Mouse (Mus musculus) forebrain, embryonic 16.5 days (tissue): Measurements from ENCODE around the gene Emp2. TPM values are rescaled to one million over a fixed set of nuclear protein-coding genes. Genes with fewer than 3 reads are reported as not detected.

Source experiments
- ATAC-seq: fragments of 200-750 bp; cut with Nextera tagmentation; 2 replicates; pipeline ENCODE4 v1.8.0; 2017; ENCODE audit warnings: mild to moderate bottlenecking, moderate library complexity
- H3K27ac ChIP-seq: fragments of 300-500 bp; sonication (generic); 2 replicates; pipeline ENCODE4 v1.5.1; 2014; ENCODE audit warnings: low read length, control low read depth
- H3K27me3 ChIP-seq: fragments of 300-500 bp; sonication (generic); replicated peaks from 2 replicates; pipeline ENCODE4 v1.6.1; 2014; ENCODE audit warnings: low read length; ENCODE audit not compliant: control insufficient read depth, insufficient read depth
- H3K36me3 ChIP-seq: fragments of 300-500 bp; sonication (generic); 2 replicates; pipeline ENCODE4 v1.6.1; 2014; ENCODE audit not compliant: control insufficient read depth, insufficient read depth
- H3K4me1 ChIP-seq: fragments of 300-500 bp; sonication (generic); replicated peaks from 2 replicates; pipeline ENCODE4 v1.6.1; 2014; ENCODE audit warnings: low read length; ENCODE audit not compliant: control insufficient read depth, insufficient read depth
- H3K4me2 ChIP-seq: fragments of 300-500 bp; sonication (generic); 2 replicates; pipeline ENCODE4 v1.6.1; 2014; ENCODE audit warnings: mild to moderate bottlenecking, low read length, control low read depth
- H3K4me3 ChIP-seq: fragments of 300-500 bp; sonication (generic); replicated peaks from 2 replicates; pipeline ENCODE4 v1.5.1; 2014; ENCODE audit warnings: mild to moderate bottlenecking, low read length, control low read depth
- H3K9ac ChIP-seq: fragments of 300-500 bp; sonication (generic); replicated peaks from 2 replicates; pipeline ENCODE4 v1.6.1; 2014; ENCODE audit warnings: low read depth, low read length, control low read depth
- H3K9me3 ChIP-seq: fragments of 300-500 bp; sonication (generic); 2 replicates; pipeline ENCODE4 v1.6.1; 2016; ENCODE audit warnings: low read length; ENCODE audit not compliant: control insufficient read depth
- WGBS: fragments of 180-500 bp; shearing (Covaris S2); extraction: QIAGEN DNeasy Blood & Tissue Kit; methylation state at CpG from one replicate; pipeline ENCODE4 v1.1.7; 2014; 5-methylcytosine and 5-hydroxymethylcytosine counted together
- polyA plus RNA-seq: library from polyadenylated mRNA; unstranded; fragments of >200 nt; fragmentation: Nextera tagmentation; extraction: Ambion mirVana; gene quantifications from 2 replicates; pipeline ENCODE4 v1.2.1, GENCODE M21; 2015

The Emp2 gene
- polyA plus RNA-seq, 1 experiment from 2014 or later = 8.3 TPM

DNA sequence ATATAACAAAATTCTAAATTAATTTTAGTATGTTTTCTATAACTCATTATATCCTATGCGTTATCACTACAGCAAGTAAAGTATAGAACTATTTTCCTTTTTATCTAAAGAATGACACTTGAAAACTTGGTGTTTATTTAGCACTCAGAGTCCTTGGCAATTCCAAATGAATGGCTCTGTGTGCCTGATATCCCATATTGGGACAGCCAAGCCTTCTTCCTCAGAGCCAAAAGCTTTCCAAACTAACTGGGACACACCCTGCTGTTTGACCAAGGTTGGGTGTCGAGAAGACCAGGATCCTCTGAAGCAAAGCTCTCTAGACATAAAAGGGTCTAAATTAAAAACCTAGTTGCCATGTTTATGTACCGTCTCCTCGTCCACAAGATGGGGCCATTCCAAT is 27.3 kb upstream of the Emp2 start:
- Histone ChIP-seq H3K4me3 (no peak overlapping the region), H3K36me3 (no peaks in the 10 kb centered on the region), H3K27ac (no peak overlapping the region), H3K4me2 (no peak overlapping the region), H3K9ac (no peak overlapping the region), H3K27me3 (no peaks in the 10 kb centered on the region), H3K4me1 (peaks cover 2% of the 10 kb centered on the region; the same call in 1 of the 2 replicates), H3K9me3 (no peaks in the 10 kb centered on the region)
- 78% methylated on average over 4 of the region's 4 CpGs for WGBS
- ATAC-seq = no peak

DNA sequence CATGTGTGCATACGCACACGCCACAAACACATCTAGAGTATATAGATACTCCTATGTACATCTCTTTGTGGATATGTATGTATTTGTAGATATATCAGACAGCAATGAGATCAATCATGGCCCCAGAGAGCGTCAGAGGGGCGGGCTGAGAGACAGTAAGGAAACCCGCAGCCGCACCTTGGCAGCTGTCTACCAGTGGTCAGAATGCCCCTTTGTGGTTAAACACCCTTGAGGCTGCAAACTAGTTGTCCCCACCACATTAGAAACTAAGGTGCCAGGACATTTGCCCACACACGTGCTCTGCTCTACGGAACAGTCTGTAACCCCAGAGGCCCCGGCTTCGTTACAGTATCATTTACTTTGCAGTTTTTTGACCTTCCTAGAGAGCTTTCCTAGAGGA is 26.2 kb upstream of the Emp2 start:
- 88% methylated on average over 10 of the region's 10 CpGs for WGBS
- Histone ChIP-seq H3K27me3 (no peaks in the 10 kb centered on the region), H3K36me3 (no peaks in the 10 kb centered on the region), H3K9ac (no peak overlapping the region), H3K9me3 (no peaks in the 10 kb centered on the region), H3K4me3 (no peak overlapping the region), H3K4me2 (no peak overlapping the region), H3K4me1 (peaks cover 2% of the 10 kb centered on the region; the same call in 1 of the 2 replicates), H3K27ac (no peak overlapping the region)
- ATAC-seq = no peak

DNA sequence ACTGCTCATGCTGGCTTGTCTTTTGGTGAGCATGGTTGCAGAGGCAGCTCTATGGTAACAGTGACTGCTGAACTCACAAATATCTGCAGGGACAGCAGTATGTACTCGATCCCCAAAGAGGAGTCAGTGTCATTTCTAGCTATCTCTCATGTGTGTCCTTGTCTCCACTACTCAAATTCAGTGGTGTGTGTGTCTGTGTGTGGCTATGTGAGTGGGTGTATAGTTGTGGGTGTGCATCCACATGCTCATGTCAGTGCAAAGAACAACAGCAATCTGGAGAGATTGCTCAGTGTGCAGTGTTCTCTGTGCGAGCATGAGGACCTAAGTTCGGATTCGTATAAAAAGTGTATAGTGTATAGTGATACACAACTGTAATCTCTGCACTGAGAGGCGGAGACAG is 24.8 kb upstream of the Emp2 start:
- Histone ChIP-seq H3K4me2 (no peak overlapping the region), H3K36me3 (no peaks in the 10 kb centered on the region), H3K4me3 (no peak overlapping the region), H3K27ac (no peak overlapping the region), H3K9ac (no peak overlapping the region), H3K9me3 (no peaks in the 10 kb centered on the region), H3K27me3 (no peaks in the 10 kb centered on the region), H3K4me1 (peaks cover 2% of the 10 kb centered on the region; the same call in 1 of the 2 replicates)
- 95% methylated on average over 5 of the region's 5 CpGs for WGBS
- ATAC-seq = no peak

DNA sequence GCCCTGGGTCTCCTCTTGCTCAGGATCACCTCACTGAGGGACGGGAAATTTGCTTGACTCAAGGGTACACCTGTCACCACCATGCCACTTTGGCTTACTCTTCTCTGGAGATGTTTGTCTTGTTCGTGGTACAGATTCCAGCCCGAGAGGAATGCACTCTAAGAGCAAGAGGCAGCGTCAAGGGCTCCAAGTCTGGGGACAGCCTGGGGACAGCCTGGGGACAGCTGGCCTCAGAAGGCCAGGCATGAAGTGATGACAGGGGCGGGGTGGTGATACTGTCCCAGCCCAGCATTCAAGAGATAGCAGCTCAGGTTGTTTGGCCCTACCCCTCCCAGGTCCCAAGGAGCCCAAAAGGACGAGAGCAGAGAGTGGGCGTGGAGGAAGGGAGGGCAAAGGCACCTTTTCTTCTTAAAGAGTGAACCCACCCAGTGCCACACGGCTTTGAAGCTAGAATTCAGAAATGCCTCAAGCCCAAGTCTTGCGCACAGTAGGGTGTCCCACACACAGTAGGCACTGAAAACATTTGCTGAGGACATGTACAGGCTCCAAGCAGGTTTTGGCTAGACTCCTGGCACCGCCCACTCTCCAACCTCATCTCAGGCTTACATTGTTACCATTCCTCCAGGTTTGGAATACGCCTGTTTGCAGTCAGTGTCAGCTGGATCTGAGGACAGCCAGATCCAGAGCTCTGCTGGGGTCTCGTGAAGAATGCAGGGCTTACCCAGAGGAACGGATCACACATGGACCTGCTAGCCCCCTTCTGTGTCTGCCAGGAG is 23.8 kb upstream of the Emp2 start:
- H3K36me3 ChIP-seq = no peaks in the 10 kb centered on the region
- no peak overlapping the region for H3K9ac ChIP-seq
- 85% methylated on average over 13 of the region's 13 CpGs for WGBS
- no peaks in the 10 kb centered on the region for H3K9me3 ChIP-seq
- no peak overlapping the region for H3K4me3 ChIP-seq
- H3K4me1 ChIP-seq = peaks cover 2% of the 10 kb centered on the region; the same call in 1 of the 2 replicates
- no peak for ATAC-seq
- H3K27me3 ChIP-seq = no peaks in the 10 kb centered on the region
- H3K27ac ChIP-seq = no peak overlapping the region
- no peak overlapping the region for H3K4me2 ChIP-seq

DNA sequence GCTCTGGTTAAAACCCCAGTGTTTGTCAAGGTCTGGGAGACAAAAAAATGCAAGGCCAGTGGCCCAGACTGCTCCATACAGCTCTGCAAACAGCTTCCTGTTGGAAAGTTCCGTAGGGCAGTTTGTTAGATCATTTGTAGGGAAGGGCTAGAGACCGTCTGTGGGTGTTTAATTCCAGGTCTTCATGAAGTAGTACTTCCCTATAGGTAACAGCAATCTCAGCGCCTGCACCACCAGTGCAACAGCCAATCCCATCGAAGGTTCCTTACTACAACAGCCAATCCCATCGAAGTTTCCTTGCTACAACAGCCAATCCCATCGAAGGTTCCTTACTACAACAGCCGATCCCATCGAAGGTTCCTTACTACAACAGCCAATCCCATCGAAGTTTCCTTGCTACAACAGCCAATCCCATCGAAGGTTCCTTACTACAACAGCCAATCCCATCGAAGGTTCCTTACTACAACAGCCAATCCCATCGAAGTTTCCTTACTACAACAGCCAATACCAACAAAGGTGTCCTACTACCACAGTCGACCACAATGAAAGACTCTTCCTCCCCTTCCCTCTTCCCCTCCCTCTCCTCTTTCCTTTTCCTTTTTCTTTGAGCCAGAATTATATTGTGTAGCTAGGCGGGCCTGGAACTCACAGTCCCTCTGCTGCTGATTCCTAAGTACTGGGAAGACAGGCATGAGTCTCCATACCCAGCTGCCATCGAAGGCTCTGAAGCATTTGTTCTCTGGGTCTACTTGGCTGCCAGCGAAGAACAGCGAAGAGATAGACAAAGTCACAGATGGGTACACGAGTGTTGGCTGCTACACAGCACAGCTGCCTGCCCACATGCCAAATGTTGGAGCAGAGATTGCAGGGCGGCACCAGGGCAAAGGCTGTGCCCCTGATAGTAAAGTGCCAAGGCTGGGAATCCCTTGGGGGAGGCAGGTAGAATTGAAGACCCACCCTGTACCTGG is 23.0 kb upstream of the Emp2 start:
- H3K27me3 ChIP-seq = no peaks in the 10 kb centered on the region
- 90% methylated on average over 19 of the region's 19 CpGs for WGBS
- no peak overlapping the region for H3K27ac ChIP-seq
- no peak overlapping the region for H3K9ac ChIP-seq
- no peak overlapping the region for H3K4me2 ChIP-seq
- H3K4me1 ChIP-seq = peaks cover under 1% of the 10 kb centered on the region; the same call in 1 of the 2 replicates
- no peak overlapping the region for H3K4me3 ChIP-seq
- ATAC-seq = no peak
- H3K9me3 ChIP-seq = no peaks in the 10 kb centered on the region
- H3K36me3 ChIP-seq = no peaks in the 10 kb centered on the region

DNA sequence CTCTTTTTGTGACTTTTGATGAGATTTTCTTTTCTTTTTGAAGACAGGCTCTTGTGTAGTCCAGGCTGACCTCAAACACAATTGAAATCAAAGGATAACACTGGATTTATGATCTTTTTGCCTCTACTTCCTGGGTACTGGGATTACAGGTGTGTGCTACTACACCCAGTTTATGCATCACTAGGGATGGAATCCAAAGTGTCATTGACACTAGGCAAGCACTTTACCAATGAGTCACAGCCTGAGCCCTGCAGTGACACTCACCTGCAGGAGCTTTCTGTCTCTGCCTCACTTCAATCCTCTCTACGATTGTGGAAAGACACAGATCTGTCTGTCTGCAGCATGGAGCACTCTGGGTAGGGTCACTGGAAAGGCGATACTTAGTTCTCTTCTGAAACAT is 22.2 kb upstream of the Emp2 start:
- 93% methylated on average over 2 of the region's 2 CpGs for WGBS

DNA sequence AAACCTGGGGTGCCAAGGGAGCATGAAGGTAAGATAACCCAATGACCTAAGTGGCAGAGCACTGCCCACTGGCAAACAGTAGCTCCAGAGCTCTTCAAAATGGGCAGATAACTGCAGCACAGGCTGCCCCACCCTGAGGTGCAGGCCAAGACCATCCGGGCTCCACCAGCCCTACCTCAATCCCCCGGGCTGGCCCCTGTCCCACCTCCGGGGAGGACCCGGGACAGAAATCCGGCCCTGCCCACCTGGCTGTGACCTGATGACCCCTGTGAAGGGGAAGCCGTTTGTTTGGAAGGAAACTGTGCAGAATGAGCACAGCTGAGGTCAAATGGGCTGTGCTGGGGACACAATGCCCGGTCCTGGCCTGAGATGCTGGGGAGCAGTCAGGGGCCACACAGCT is 19.0 kb upstream of the Emp2 start:
- Histone ChIP-seq H3K4me2 (no peak overlapping the region), H3K4me1 (no peaks in the 10 kb centered on the region), H3K9me3 (no peaks in the 10 kb centered on the region), H3K4me3 (no peak overlapping the region), H3K27me3 (no peaks in the 10 kb centered on the region), H3K36me3 (no peaks in the 10 kb centered on the region), H3K9ac (no peak overlapping the region), H3K27ac (no peak overlapping the region)
- WGBS = 44% methylated on average over 7 of the region's 7 CpGs
- no peak for ATAC-seq

More for the DNA sequence above, 22.2 kb upstream of the Emp2 start:
- H3K36me3 ChIP-seq = no peaks in the 10 kb centered on the region
- H3K4me3 ChIP-seq = no peak overlapping the region
- H3K9ac ChIP-seq = no peak overlapping the region
- H3K4me1 ChIP-seq = no peaks in the 10 kb centered on the region
- no peak overlapping the region for H3K27ac ChIP-seq
- no peaks in the 10 kb centered on the region for H3K27me3 ChIP-seq
- ATAC-seq = no peak
- no peak overlapping the region for H3K4me2 ChIP-seq
- H3K9me3 ChIP-seq = no peaks in the 10 kb centered on the region

DNA sequence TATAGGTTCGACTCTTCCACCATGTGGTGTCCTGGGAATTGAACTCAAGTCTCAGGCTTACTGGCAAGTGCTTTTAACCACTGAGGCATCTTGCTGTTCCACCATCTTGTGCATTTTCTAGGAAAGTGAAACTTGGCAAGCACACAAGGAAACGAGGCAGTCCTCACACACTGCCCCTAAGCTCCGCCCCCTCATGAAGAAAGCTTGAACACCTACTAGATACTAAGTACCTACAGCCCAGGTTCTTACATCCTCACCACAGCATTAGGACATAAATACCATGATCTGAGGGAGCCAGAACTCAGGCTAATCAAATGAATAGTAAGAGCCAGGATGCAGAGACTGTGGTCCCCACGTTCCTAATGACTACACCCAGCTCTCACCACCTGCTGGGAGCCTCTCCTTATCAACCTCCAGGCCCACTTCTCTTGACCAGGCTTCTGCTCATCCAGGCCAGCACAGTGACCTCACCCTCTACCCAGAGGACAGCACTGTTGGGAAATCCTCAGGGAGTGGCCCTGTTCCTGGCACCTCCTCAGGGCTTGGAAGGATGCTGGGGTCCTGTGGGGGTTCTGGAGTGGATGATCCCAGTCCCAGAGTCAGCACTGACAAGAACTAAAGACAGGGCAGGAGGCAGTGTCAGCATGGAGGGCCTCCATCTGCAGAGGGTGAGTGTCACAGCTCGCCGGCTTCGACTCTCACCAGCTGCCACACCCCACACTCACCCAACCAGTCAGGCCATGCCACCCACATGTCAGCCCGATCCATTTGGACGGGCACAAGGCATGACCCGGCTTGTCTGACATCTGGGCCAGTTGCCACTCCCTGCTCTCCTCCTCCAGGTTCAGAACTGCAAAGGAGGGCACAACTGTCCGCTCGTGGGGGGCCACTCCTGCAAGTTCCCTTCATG is 17.1 kb upstream of the Emp2 start:
- Histone ChIP-seq H3K27me3 (no peaks in the 10 kb centered on the region), H3K9ac (no peak overlapping the region), H3K9me3 (no peaks in the 10 kb centered on the region), H3K27ac (no peak overlapping the region), H3K36me3 (no peaks in the 10 kb centered on the region), H3K4me2 (no peak overlapping the region), H3K4me3 (no peak overlapping the region), H3K4me1 (no peaks in the 10 kb centered on the region)
- ATAC-seq = no peak
- 77% methylated on average over 12 of the region's 12 CpGs for WGBS
